Mouse (Mus musculus): ENCODE data around the gene Spock1.

- TF ChIP-seq TAL1 (IDR thresholded peaks at IDR 0.05; ENCODE audit: low read length) = no peak
- TF ChIP-seq GATA1 (IDR thresholded peaks at IDR 0.05; ENCODE audit: low read length) = no peak
Measured at GRCm38 (mm10) chr13:57654362-57654761, 253.8 kb downstream of the Spock1 start.

Measured in erythroblast, embryonic 14.5 days (primary cell).